Mouse (Mus musculus) E14TG2a.4 (cell line): Measurements from ENCODE around the gene Triobp.
A peak's percentile ranks its signal among the peaks of the same experiment; 100 is the strongest.
"Not testable (repeated sequence)": the region's sequence is repeated elsewhere in the genome, so short reads cannot be mapped to it uniquely, and the experiment has no call there.

Experiments
- H3K27me3 ChIP-seq: 2 replicates; pipeline ENCODE4 v1.6.1; 2014; ENCODE audit warnings: low read length, control low read depth; ENCODE audit not compliant: insufficient read depth
- H3K36me3 ChIP-seq: 2 replicates; pipeline ENCODE4 v1.6.1; 2014; ENCODE audit warnings: low read length, control low read depth; ENCODE audit not compliant: insufficient read depth
- H3K4me1 ChIP-seq: replicated peaks from 2 replicates; pipeline ENCODE4 v1.6.1; 2014; ENCODE audit warnings: low read depth, low read length, control low read depth
- H3K4me3 ChIP-seq: replicated peaks from 2 replicates; pipeline ENCODE4 v1.5.1; 2014; ENCODE audit warnings: mild to moderate bottlenecking, low read length
- H3K9me3 ChIP-seq: 2 replicates; pipeline ENCODE4 v1.6.1; 2014; ENCODE audit warnings: low read length, control low read depth
- CTCF ChIP-seq: conservative IDR thresholded peaks from 2 replicates; pipeline ENCODE4 v1.5.1; 2014; ENCODE audit warnings: low read length
- NANOG ChIP-seq: IDR thresholded peaks from 2 replicates; pipeline ENCODE4 v1.6.1; 2014; ENCODE audit warnings: borderline replicate concordance, low read length, mixed read lengths
- POU5F1 ChIP-seq: IDR thresholded peaks from 2 replicates; pipeline ENCODE4 v1.6.1; 2014; ENCODE audit warnings: low read length, borderline replicate concordance

The Triobp gene

DNA sequence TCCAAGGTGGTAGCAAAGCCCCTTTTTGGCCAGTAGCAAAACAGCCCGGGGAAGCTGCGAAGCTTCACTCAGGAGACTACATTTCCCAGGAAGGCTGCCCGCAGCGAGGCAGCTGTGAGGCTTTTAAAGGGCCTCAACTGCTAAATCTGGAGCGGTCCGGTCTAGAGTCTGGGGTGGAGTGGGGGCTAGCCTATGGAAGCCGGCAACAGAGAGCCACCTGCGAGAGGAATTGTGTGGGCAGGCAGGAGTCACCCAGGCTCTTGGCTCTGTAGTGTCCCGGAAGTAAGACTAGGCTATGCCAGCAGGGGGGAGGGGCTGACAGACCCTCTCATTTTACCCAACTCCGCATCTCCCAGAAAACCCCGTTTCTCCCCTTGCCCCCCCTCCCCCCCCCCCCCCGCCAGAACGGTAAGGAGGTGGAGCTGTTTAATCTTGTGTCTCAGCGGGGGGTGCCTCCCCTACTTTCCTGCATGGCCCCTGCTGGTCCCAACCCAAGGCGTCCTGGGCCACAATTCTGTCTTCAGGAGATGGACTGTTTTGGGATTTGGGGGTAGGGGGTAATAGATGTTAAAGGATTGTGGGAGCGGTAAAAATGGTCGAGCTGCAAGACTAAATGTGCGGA lies 78.3 kb downstream of the Triobp start:
- Histone ChIP-seq H3K27me3 (peaks cover 72% of the 10 kb centered on the region), H3K9me3 (no peaks in the 10 kb centered on the region), H3K4me1 (peaks cover 58% of the 10 kb centered on the region), H3K36me3 (no peaks in the 10 kb centered on the region), H3K4me3 (no peak overlapping the region)
- TF ChIP-seq POU5F1: no peak
- no peak for TF ChIP-seq NANOG
- TF ChIP-seq CTCF: no peak

DNA sequence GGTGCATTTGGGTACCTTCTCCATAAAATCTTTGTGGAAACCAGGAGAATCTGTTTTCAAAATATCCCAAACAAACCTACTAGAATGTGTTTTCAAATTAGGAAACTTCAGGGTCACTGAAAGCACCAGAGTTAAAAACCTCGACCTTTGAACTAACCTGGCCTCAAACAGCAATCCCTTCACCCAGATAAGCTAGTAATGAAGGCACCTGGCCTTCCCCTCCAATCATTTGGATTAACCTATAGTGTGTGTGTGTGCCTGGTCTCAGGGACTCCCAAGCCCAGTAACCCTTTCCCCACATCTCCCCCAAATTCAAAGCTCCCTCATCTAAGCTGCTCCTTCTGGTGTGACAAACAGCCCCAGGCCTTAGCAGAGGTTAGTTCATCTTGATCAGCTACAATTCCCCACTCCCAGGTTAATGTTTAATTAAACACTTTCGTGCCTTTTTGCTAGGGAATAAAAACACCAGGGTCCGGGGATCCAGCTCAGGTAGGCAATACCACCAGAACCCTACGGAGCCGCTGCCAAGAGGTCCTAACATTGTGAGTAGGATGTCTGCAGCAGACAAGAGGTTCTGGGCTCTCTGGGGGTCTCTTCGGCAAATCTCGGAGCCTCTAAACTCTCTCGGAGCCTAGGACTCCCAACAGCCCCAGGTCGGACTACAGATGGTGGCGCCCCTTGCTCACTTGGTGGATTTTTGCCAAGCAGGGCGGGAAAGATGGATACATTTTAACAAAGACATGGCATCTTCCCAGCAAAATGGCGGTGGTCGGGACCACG lies 79.2 kb downstream of the Triobp start:
- Histone ChIP-seq H3K9me3 (no peaks in the 10 kb centered on the region), H3K4me3 (peak overlapping the region; percentile 80), H3K36me3 (no peaks in the 10 kb centered on the region), H3K4me1 (peaks cover 67% of the 10 kb centered on the region), H3K27me3 (peaks cover 72% of the 10 kb centered on the region)
- TF ChIP-seq POU5F1 (no peak), NANOG (no peak), CTCF (no peak)

DNA sequence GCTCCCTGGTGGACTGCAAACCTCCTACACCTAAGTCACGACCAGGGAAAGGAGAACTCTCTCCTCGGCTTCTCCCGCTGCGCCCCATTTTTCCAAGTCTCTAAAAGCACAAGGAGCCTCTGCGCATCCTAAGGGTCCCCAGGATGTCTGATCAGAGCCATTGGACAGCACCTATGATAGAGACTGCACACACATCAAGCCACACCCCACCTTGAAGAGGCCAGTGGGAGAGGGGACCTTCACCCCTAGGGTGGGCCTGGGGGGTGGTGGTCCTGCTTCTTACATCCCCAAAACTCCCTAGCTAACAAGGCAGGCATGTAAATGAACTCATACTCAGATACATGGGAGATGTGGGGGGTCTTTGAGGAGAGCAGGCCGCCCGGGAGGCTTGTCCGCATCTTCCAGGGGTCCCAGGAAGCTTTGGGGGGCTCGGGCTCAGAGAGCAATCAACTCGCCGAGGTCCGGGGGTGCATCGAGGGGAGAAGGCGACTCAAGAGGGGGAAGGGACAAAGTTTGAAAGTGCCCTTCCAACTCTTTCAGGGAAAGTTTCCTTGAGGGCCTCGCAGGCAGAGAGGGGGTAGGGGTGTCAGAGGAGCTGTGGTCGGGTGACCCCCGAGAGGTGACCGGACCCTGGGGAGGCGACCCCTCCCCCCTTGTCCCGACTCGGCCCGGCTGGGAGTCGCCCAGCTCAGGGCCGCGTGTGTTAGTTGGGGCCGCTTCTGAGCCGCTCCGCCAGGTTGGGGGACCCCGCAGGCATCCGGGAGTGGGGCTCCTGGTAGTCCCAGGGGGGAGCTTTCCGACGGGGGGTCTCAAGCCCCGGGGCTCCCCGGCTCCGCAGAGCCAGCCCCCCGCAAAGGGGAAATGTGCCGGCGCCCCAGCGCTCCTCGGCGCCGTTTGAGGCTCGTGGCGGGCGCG lies 80.0 kb downstream of the Triobp start:
- Histone ChIP-seq H3K4me3 (peak overlapping the region; percentile 80), H3K27me3 (peaks cover 68% of the 10 kb centered on the region), H3K36me3 (no peaks in the 10 kb centered on the region; the same call in 1 of the 2 replicates), H3K4me1 (peaks cover 62% of the 10 kb centered on the region), H3K9me3 (no peaks in the 10 kb centered on the region)
- TF ChIP-seq NANOG (no peak), CTCF (no peak), POU5F1 (no peak)

DNA sequence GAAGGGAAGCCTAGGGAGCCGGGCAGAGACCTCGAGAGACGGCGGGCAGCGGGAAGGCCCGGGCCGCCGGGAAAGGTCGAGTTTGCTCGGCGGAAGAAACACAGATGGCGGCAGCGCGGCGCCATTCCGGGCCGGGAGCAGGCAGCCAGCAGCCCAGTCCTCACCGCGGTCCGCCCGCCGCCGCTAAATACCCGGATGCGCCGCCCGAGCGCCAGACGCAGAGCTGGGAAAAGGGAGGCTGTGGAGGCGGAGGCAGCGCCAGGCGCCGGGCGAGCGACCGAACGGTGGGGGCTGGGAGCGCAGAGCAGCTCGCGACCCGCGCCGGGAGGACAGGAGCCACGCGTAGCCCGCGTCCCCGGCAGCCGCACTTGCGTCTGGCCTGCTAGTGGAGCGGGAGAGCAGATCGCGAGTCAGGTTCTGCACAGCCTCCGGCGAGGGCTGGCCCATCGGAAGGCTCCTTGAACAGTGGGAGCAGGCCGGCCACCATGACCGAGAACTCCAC lies 80.8 kb downstream of the Triobp start, which contains the start of gene H1f0:
Gene H1f0 (plus strand): TSS at position 214 of the 502 bp plus-strand sequence.
- H3K4me1 ChIP-seq: peaks cover 57% of the 10 kb centered on the region
- no peaks in the 10 kb centered on the region; the same call in 1 of the 2 replicates for H3K36me3 ChIP-seq
- H3K4me3 ChIP-seq: peak within 1 kb of the TSS; percentile 80
- no peaks in the 10 kb centered on the region for H3K9me3 ChIP-seq
- TF ChIP-seq POU5F1 (no peak), CTCF (no peak), NANOG (no peak)
- peaks cover 62% of the 10 kb centered on the region for H3K27me3 ChIP-seq

DNA sequence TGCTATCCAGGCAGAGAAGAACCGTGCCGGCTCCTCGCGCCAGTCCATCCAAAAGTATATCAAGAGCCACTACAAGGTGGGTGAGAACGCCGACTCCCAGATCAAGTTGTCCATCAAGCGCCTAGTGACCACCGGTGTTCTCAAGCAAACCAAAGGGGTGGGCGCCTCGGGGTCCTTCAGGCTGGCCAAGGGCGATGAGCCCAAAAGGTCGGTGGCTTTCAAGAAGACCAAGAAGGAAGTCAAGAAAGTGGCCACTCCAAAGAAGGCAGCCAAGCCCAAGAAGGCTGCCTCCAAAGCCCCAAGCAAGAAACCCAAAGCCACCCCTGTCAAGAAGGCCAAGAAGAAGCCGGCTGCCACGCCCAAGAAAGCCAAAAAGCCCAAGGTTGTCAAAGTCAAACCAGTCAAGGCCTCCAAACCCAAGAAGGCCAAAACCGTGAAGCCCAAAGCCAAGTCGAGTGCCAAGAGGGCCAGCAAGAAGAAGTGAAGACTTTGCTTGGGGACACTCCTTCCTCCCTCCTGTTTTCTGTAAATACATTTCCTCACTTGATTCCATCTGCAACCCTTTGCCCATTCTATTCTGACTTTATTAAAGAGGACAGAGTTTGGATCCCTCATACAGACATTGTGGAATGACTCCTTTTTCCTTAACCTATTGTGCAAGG lies 81.4 kb downstream of the Triobp start:
- H3K9me3 ChIP-seq: no peaks in the 10 kb centered on the region
- TF ChIP-seq NANOG (no peak), POU5F1 (no peak)
- H3K4me1 ChIP-seq: peaks cover 57% of the 10 kb centered on the region
- H3K4me3 ChIP-seq: peak overlapping the region; percentile 80
- peaks cover 56% of the 10 kb centered on the region for H3K27me3 ChIP-seq
- H3K36me3 ChIP-seq: peaks cover 4% of the 10 kb centered on the region

DNA sequence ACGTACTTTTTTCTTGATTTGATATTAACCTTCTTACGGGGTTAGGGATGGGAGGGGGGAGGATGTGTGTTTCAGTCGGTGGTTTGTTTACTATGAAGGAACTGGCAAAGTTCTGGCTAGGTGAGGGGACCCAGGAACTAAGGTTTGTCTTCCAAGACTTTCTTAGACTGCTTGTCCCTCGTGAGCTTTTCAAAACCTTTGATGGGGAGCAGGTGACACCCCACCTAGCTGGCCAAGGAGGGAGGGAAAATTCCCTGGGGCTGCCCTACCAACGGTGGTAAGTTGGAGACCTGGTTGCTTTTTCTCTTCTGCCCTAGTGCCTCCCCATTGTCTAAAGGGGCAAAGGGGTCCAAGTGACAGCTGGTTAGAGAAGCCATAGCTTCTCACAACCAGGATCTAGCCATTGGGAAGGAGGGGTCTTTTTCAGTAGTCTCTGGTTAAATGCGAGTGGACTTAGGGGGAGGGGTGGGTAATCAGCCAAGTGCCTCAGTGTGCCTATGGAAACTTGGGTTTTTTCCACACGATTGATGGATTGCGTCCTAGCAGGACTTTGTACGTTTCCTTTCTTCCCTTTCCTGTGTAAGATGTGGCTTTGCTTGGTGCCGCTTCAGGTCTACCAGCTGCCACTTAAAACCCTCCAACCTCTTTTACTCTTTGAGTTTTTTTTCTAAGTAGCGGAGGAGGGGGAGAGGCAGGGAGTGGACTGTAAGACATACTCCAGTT lies 82.2 kb downstream of the Triobp start:
- H3K36me3 ChIP-seq: peaks cover 11% of the 10 kb centered on the region
- H3K9me3 ChIP-seq: no peaks in the 10 kb centered on the region
- peaks cover 50% of the 10 kb centered on the region for H3K27me3 ChIP-seq
- TF ChIP-seq NANOG (no peak), POU5F1 (no peak), CTCF (no peak)
- H3K4me3 ChIP-seq: peak overlapping the region; percentile 93; the same call in 1 of the 2 replicates
- peaks cover 57% of the 10 kb centered on the region for H3K4me1 ChIP-seq

DNA sequence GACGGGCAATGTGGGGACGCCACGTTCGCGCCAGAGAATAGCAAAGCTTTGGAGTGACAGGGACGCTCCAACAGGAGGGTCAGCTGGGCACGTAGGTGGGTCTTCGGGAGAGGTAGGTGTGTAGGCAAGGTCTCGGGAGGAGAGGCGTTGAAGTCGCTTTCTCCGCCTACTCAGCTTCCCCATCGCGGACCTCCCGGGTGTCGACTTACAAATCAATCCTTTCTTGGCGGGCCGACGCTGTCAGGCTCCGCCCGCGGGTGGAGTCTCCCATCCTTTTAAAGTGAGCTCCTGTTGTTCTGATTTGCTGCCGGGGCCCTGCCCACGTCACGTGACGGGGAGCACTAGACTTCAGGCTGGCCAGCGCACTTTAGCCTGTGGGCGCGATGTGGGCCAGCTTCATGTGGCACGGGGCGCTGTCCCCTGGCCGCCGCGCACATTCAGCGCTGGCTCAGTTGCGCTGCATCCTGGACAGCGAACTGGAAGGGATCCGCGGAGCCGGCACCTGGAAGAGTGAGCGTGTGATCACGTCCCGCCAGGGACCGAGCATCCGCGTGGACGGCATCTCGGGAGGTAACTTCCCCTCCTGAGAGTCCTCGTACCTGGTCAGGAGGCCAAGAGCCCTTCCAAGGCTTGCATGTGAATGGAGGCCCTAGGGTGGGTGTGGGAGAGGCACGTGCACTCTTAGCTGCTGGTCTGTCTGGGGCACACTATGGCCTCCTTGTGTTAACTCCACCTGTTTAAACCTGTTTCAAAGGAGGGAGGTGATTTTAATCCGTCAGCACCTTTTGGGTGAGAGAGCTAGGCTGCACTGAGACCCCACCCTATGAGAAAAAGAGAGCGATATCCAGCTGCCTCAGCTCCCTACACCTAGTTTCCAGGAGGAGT lies 83.3 kb downstream of the Triobp start:
- TF ChIP-seq NANOG (no peak), POU5F1 (no peak), CTCF (no peak)
- H3K27me3 ChIP-seq: peaks cover 39% of the 10 kb centered on the region
- H3K36me3 ChIP-seq: peaks cover 23% of the 10 kb centered on the region
- peaks cover 52% of the 10 kb centered on the region for H3K4me1 ChIP-seq
- no peaks in the 10 kb centered on the region for H3K9me3 ChIP-seq
- peak overlapping the region; percentile 93 for H3K4me3 ChIP-seq

GRCm38 (mm10) chr15:79031908-79032307 lies 84.4 kb downstream of the Triobp start:
- not testable (repeated sequence) for H3K4me3 ChIP-seq, H3K9me3 ChIP-seq
- peaks cover 29% of the 10 kb centered on the region for H3K27me3 ChIP-seq
- peaks cover 34% of the 10 kb centered on the region for H3K36me3 ChIP-seq
- H3K4me1 ChIP-seq: peaks cover 45% of the 10 kb centered on the region
